Mouse (Mus musculus) adrenal gland, adult 2 months (tissue): ENCODE measurements around the gene Mtf2. TPM values are rescaled to one million over a fixed set of nuclear protein-coding genes. Genes with fewer than 3 reads are reported as not detected.
"Not testable (repeated sequence)": the region's sequence is repeated elsewhere in the genome, so short reads cannot be mapped to it uniquely, and the experiment has no call there.

Source experiments
- DNase-seq: peaks from one replicate; pipeline ENCODE4 v3.0.0; 2021
- long read RNA-seq: library from polyadenylated mRNA; stranded (forward); transcript quantifications from one replicate; pipeline ENCODE4 v2.0.0, GENCODE M21; 2021
- polyA plus RNA-seq: library from polyadenylated mRNA; depleted of rRNA; stranded (reverse); fragments of >200 nt; gene quantifications from 2 replicates; pipeline ENCODE4 v1.2.3, GENCODE M21; 2012; rRNA removed
- total RNA-seq, 2 experiments: library from RNA; stranded (reverse); gene quantifications; 2 replicates each; pipeline ENCODE4 v1.2.3; 2021

The Mtf2 gene
- total RNA-seq (10 to 100 TPM; 18.4 to 26.6 TPM), polyA plus RNA-seq (4.0 and 5.3 TPM in 2 replicates)
- long read RNA-seq, full-length matches to known transcripts = 3 of 7 reads
- long read RNA-seq, partial matches to known transcripts = 0 of 7 reads
- long read RNA-seq, other reads (novel, unspliced or antisense) = 4 of 7 reads

- peak; percentile 97 for DNase-seq
Measured at GRCm38 (mm10) chr5:108065465-108066411, at the start of gene Mtf2. Mtf2 (plus strand) TSS chr5:108065674.

- DNase-seq = no peak
Measured at GRCm38 (mm10) chr5:108017232-108017631, 48.2 kb upstream of the Mtf2 start.

- DNase-seq = no peak
Measured at GRCm38 (mm10) chr5:108019367-108019766, 46.1 kb upstream of the Mtf2 start.

- DNase-seq = no peak
Measured at GRCm38 (mm10) chr5:108021346-108021745, 44.1 kb upstream of the Mtf2 start.

GRCm38 (mm10) chr5:108028230-108028629 lies 37.2 kb upstream of the Mtf2 start:
- no peak for DNase-seq

- DNase-seq = not testable (repeated sequence)
Measured at GRCm38 (mm10) chr5:108028797-108029536, 36.5 kb upstream of the Mtf2 start.

- DNase-seq = no peak
Measured at GRCm38 (mm10) chr5:108029968-108030367, 35.5 kb upstream of the Mtf2 start.

GRCm38 (mm10) chr5:108031267-108031666 lies 34.2 kb upstream of the Mtf2 start:
- DNase-seq = no peak

- peak; percentile 15 for DNase-seq
Measured at GRCm38 (mm10) chr5:108034194-108034593, 31.3 kb upstream of the Mtf2 start.

GRCm38 (mm10) chr5:108035523-108035922 lies 30.0 kb upstream of the Mtf2 start:
- DNase-seq = no peak

GRCm38 (mm10) chr5:108042061-108042460 lies 23.4 kb upstream of the Mtf2 start:
- DNase-seq = no peak

GRCm38 (mm10) chr5:108043908-108044307 lies 21.6 kb upstream of the Mtf2 start:
- no peak for DNase-seq

- no peak for DNase-seq
Measured at GRCm38 (mm10) chr5:108049711-108050268, 15.7 kb upstream of the Mtf2 start.

GRCm38 (mm10) chr5:108051026-108051425 lies 14.4 kb upstream of the Mtf2 start:
- no peak for DNase-seq

GRCm38 (mm10) chr5:108051727-108052126 lies 13.7 kb upstream of the Mtf2 start:
- not testable (repeated sequence) for DNase-seq

- peak; percentile 44 for DNase-seq
Measured at GRCm38 (mm10) chr5:108052200-108052599, 13.3 kb upstream of the Mtf2 start.

GRCm38 (mm10) chr5:108053566-108053965 lies 11.9 kb upstream of the Mtf2 start:
- no peak for DNase-seq

- no peak for DNase-seq
Measured at GRCm38 (mm10) chr5:108060413-108060812, 5.1 kb upstream of the Mtf2 start.

- no peak for DNase-seq
Measured at GRCm38 (mm10) chr5:108072301-108072700, 6.8 kb downstream of the Mtf2 start.

GRCm38 (mm10) chr5:108076241-108076640 lies 10.8 kb downstream of the Mtf2 start:
- DNase-seq = no peak

GRCm38 (mm10) chr5:108076833-108077540 lies 11.5 kb downstream of the Mtf2 start:
- DNase-seq = no peak

- no peak for DNase-seq
Measured at GRCm38 (mm10) chr5:108079603-108080002, 14.1 kb downstream of the Mtf2 start.
